Mouse (Mus musculus) stomach, postnatal 0 days (tissue): ENCODE data around the gene Gm42669.

Experiments
- CTCF ChIP-seq: IDR thresholded peaks from 2 replicates; pipeline ENCODE4 v1.5.1; 2016; ENCODE audit warnings: antibody characterized with exemption, low read depth, mild to moderate bottlenecking, moderate library complexity
- EP300 ChIP-seq: optimal IDR thresholded peaks from 2 replicates; pipeline ENCODE3; 2016; ENCODE audit warnings: antibody characterized with exemption

- TF ChIP-seq CTCF (no peak), EP300 (no peak)
Observed at GRCm38 (mm10) chr5:107545927-107546326, 38.5 kb downstream of the Gm42669 start.
